Mouse (Mus musculus) liver, postnatal 0 days (tissue): ENCODE measurements around the gene Cenps.

Source experiments
- CTCF ChIP-seq: sonication (generic); IDR thresholded peaks from 2 replicates; pipeline ENCODE4 v1.5.1; 2016; ENCODE audit warnings: antibody characterized with exemption, low read depth
- EP300 ChIP-seq: IDR thresholded peaks from 2 replicates; pipeline ENCODE4 v1.6.1; 2016; ENCODE audit warnings: antibody characterized with exemption, low read depth, mild to moderate bottlenecking

DNA sequence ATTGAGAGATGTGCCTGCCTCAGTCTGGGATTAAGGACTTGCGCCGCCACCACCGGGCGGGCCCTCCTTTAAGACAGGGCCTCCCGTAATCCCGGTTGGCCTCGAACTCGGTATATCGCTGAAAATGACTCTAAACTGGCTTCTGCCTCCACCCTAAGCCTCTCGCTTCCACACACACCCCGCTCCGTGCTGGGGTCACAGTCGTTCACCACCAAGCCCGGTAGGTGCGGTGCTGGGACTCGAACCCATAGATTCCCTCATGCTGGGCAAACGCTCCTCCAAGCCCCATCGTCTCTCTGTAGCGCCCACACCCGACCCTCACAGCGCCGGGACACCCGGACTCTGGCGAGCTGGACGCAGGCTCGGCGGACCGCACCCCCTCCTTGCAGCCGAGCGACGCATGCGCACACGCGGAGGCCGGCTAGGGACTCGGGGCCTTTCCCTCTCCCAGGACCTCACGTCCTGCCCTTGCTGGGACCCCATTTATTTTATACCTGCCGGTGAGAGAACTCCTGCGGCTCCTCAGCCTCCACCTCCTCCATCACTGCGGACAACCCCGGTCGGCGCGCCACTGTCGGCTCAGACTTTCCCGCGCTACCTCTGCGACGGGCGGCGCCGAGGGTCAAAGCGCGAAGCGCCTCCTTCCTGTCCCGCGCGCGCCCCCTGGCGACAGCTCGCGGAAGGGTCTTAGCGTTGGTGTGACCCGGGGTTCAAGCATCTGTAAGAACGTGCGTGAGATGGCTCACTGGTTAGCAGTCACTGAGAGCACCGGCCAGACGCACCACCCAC lies at the start of gene Cenps:
- TF ChIP-seq EP300, result peak; percentile 67; the same call in 1 of the 2 replicates
- peak; percentile 100 for TF ChIP-seq CTCF
